Mouse (Mus musculus) limb, embryonic 15.5 days (tissue): ENCODE measurements at regions not wholly inside any gene's neighbourhood (a gene's known extent, or its start where the extent isn't known, plus 50 kb on each side); places are given as distances from the start of the nearest gene placed in this dataset.

Source experiments
- ATAC-seq: fragments of 200-750 bp; cut with Nextera tagmentation; 2 replicates; pipeline ENCODE4 v1.8.0; 2017; ENCODE audit warnings: low read depth, moderate TSS enrichment; ENCODE audit not compliant: insufficient number of reproducible peaks, low FRiP score, low TSS enrichment
- H3K27ac ChIP-seq: fragments of 300-500 bp; sonication (generic); 2 replicates; pipeline ENCODE4 v1.5.1; 2015; ENCODE audit warnings: moderate library complexity, mild to moderate bottlenecking, inconsistent platforms
- H3K27me3 ChIP-seq: fragments of 300-500 bp; sonication (generic); 2 replicates; pipeline ENCODE4 v1.6.1; 2015; ENCODE audit warnings: inconsistent platforms
- H3K36me3 ChIP-seq: fragments of 300-500 bp; sonication (generic); 2 replicates; pipeline ENCODE4 v1.6.1; 2015; ENCODE audit warnings: inconsistent platforms
- H3K4me1 ChIP-seq: fragments of 300-500 bp; sonication (generic); 2 replicates; pipeline ENCODE4 v1.6.1; 2015; ENCODE audit warnings: inconsistent platforms
- H3K4me2 ChIP-seq: fragments of 300-500 bp; sonication (generic); 2 replicates; pipeline ENCODE4 v1.6.1; 2015; ENCODE audit warnings: mild to moderate bottlenecking, inconsistent platforms
- H3K4me3 ChIP-seq: fragments of 300-500 bp; sonication (generic); 2 replicates; pipeline ENCODE4 v1.5.1; 2015; ENCODE audit warnings: mild to moderate bottlenecking, inconsistent platforms
- H3K9ac ChIP-seq: fragments of 300-500 bp; sonication (generic); 2 replicates; pipeline ENCODE4 v1.6.1; 2015; ENCODE audit warnings: inconsistent platforms
- H3K9me3 ChIP-seq: fragments of 300-500 bp; sonication (generic); 2 replicates; pipeline ENCODE4 v1.6.1; 2016; ENCODE audit warnings: inconsistent platforms
- WGBS: fragments of 180-500 bp; shearing (Covaris S2); methylation state at CpG from one replicate; pipeline ENCODE4 v1.1.7; 2015; 5-methylcytosine and 5-hydroxymethylcytosine counted together

DNA sequence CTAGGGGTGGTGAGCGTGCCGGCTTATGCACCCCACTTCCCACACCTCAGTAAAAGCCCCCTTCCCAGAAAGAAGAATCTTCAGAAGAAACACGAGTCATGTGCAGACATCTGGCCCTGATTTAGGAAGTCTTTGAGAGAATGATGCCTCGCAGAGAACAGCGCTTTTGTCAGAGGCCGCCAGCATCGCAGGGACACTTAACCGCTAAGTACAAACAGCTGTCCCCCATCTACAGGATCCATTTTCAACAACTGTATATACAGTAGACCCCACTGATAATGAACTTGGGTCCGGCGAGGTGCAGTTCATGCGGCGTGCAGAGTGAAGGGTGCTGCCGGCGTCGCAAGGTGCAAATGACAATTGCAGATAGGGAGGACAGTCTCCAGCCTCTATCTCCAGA, 85.4 kb upstream of the Rbm19 start:
- Histone ChIP-seq H3K27ac (no peak overlapping the region), H3K9ac (no peak overlapping the region), H3K4me1 (peaks cover 10% of the 10 kb centered on the region; the same call in 1 of the 2 replicates), H3K9me3 (no peaks in the 10 kb centered on the region), H3K4me3 (no peak overlapping the region), H3K36me3 (no peaks in the 10 kb centered on the region), H3K4me2 (no peak overlapping the region), H3K27me3 (peaks cover 17% of the 10 kb centered on the region)
- ATAC-seq: no peak
- 40% methylated on average over 15 of the region's 15 CpGs for WGBS

DNA sequence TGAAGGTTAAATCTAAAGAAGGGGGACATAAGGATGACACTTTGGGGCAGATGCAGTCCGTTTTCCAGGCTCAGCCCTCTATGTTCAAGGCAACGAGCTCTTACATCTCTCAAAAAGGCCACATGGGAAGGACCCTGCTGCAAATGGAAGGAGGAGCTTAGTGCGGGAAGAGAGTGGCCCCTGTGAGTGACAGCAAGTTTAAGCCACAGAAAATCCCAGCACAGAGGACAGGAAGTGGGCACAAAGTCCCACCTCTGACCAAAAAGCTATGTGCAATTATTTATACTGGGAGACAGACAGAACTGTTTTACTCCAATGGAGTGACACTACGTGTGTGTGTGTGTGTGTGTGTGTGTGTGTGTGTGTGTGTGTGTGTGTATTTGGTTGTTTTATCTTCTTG, 84.7 kb upstream of the Rbm19 start:
- Histone ChIP-seq H3K9me3 (no peaks in the 10 kb centered on the region), H3K4me1 (peaks cover 10% of the 10 kb centered on the region; the same call in 1 of the 2 replicates), H3K9ac (no peak overlapping the region), H3K4me3 (no peak overlapping the region), H3K4me2 (no peak overlapping the region), H3K27me3 (peaks cover 17% of the 10 kb centered on the region), H3K27ac (no peak overlapping the region), H3K36me3 (no peaks in the 10 kb centered on the region)
- 48% methylated on average over 4 of the region's 4 CpGs for WGBS
- no peak for ATAC-seq

DNA sequence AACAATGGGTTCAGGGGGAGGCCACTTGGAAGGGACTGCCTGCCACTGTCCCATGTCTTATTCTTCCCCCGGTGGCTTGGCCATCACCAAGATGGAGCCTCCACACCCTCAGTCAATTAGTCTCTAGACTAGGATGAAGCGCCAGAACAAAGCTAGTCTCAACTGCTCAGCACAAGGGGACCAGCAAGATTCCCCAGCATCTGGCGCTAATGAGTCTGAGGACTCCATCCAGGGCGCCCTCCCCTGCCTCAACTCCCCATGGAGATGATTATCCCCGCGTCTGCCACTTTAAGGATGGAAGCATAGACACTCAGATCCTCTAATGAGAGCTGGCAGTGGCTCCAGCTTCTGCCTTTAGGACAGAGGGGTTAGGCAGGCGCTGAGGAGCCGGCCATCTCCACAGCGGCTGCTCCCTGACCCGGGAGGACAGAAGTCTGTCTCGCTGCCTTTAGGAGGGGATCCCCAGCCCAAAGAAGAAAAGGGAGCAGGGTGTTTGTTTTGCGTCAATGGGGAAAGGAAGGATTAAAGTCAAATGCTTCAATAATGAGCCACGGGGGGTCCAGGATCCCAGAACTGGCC, 81.7 kb upstream of the Rbm19 start:
- no peak overlapping the region for H3K4me2 ChIP-seq
- H3K4me1 ChIP-seq: peaks cover 10% of the 10 kb centered on the region; the same call in 1 of the 2 replicates
- H3K4me3 ChIP-seq: no peak overlapping the region
- no peaks in the 10 kb centered on the region for H3K36me3 ChIP-seq
- 21% methylated on average over 13 of the region's 13 CpGs for WGBS
- H3K9me3 ChIP-seq: no peaks in the 10 kb centered on the region
- H3K27ac ChIP-seq: no peak overlapping the region
- no peak overlapping the region for H3K9ac ChIP-seq
- H3K27me3 ChIP-seq: peaks cover 12% of the 10 kb centered on the region; the same call in 1 of the 2 replicates
- no peak for ATAC-seq

DNA sequence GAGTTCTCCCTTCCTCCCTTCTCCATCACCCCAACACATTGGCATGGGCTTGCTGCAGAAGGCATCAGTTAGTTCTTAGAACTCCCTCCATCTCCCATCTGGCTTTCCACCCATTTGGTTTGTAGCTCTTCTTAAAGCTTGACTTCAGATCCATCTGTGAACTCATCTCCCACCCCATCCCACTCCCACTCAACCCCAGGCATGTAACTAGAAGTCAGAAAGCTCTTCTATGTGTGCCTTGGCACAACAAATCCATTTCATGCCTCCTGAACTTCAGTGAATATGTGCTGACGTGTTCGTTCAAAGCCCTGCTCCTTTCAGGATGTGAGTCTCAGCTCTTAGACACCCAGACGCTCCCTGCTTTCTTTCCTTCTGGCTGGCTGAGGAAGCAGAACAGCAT, 81.0 kb upstream of the Rbm19 start:
- Histone ChIP-seq H3K27ac (no peak overlapping the region), H3K9ac (no peak overlapping the region), H3K27me3 (peaks cover 12% of the 10 kb centered on the region; the same call in 1 of the 2 replicates), H3K4me2 (no peak overlapping the region), H3K36me3 (no peaks in the 10 kb centered on the region), H3K4me1 (peaks cover 10% of the 10 kb centered on the region; the same call in 1 of the 2 replicates), H3K4me3 (no peak overlapping the region), H3K9me3 (no peaks in the 10 kb centered on the region)
- ATAC-seq: no peak
- WGBS: 68% methylated on average over 3 of the region's 3 CpGs

DNA sequence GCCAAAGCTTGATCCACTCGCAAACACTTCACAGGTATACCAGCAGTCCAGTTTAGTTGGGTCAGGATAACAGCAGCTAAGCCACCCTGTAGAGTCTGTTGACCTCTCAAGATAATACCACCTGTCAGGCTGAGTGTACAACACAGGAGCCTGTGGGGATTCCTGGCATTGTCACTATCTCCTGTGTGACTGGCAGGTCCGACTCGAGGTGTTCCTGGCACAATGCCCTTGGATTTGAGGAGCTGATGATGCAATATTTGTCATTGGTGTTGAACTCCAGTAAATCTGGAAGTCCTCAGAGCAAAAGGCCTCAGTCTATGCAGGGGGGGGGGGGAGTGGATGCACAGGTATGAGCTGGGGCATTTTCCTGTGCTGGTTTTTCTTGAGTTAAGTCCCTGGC, 78.5 kb upstream of the Rbm19 start:
- Histone ChIP-seq H3K4me1 (no peaks in the 10 kb centered on the region), H3K36me3 (no peaks in the 10 kb centered on the region), H3K9me3 (no peaks in the 10 kb centered on the region), H3K4me2 (no peak overlapping the region), H3K27ac (no peak overlapping the region), H3K4me3 (no peak overlapping the region), H3K27me3 (peaks cover 6% of the 10 kb centered on the region; the same call in 1 of the 2 replicates), H3K9ac (no peak overlapping the region)
- ATAC-seq: no peak
- WGBS: 73% methylated on average over 3 of the region's 3 CpGs

DNA sequence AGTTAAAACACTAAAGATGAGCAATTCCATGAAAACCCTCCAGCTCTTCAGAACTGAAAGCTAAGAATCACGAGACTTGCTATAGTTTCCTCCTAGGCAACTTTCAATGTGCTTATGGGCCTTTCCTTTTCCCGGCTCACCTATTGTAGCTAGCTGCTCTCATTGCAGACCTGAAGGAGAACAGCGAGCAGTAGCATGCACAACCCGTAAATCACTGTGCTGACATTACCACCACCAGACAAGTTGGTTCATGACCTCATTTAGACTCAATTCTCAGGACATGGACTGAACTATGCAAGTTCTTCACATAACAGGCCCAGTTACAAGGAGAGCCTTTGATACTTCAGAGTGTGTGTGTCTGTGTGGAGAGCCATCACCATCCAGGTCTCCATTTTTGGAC, 72.5 kb upstream of the Rbm19 start:
- no peak overlapping the region for H3K9ac ChIP-seq

DNA sequence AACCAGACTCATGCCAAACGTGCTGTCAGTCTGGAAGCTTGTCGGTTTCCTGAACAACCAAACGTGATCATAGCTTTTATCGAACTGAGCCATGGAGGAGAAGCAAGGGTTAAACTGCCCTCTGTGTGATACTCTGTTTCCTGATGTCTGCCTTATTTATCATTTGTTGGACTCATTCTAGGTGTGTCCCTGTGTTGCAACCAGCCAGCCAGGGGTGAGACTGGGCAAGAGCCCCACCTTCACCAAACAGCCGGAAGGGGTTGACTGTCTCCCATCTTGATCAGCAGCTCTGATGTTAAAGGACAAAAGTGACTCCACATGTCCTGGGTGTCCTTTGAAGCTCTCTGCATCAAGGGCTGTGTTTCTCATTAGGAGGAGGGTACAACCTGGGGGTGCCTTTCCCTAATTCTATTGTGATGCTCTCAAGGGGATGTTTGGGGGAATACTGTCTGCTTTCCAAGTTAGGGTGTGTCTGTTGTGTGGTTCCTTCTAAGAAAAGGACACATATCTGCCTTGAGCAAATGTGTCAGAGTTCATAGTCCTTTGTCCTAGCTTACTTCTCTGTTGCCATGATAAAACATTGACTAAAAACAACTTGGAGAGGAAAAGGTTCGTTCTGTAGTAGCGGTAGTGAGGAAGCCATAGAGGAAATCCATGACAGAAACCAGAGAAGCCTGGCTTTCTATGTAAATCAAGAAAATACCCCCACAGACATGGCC, 67.0 kb upstream of the Rbm19 start:
- no peaks in the 10 kb centered on the region for H3K4me1 ChIP-seq
- ATAC-seq: no peak
- no peaks in the 10 kb centered on the region for H3K9me3 ChIP-seq
- WGBS: 85% methylated on average over 7 of the region's 7 CpGs
- no peak overlapping the region for H3K9ac ChIP-seq
- no peak overlapping the region for H3K4me2 ChIP-seq
- H3K27me3 ChIP-seq: no peaks in the 10 kb centered on the region
- no peaks in the 10 kb centered on the region for H3K36me3 ChIP-seq
- H3K4me3 ChIP-seq: no peak overlapping the region
- no peak overlapping the region for H3K27ac ChIP-seq

More for the DNA sequence above, 72.5 kb upstream of the Rbm19 start:
- ATAC-seq: no peak
- no peaks in the 10 kb centered on the region for H3K36me3 ChIP-seq
- H3K4me1 ChIP-seq: no peaks in the 10 kb centered on the region
- no peaks in the 10 kb centered on the region for H3K27me3 ChIP-seq
- H3K27ac ChIP-seq: no peak overlapping the region
- H3K9me3 ChIP-seq: no peaks in the 10 kb centered on the region
- 58% methylated on average over 4 of the region's 4 CpGs for WGBS
- H3K4me2 ChIP-seq: no peak overlapping the region
- no peak overlapping the region for H3K4me3 ChIP-seq

DNA sequence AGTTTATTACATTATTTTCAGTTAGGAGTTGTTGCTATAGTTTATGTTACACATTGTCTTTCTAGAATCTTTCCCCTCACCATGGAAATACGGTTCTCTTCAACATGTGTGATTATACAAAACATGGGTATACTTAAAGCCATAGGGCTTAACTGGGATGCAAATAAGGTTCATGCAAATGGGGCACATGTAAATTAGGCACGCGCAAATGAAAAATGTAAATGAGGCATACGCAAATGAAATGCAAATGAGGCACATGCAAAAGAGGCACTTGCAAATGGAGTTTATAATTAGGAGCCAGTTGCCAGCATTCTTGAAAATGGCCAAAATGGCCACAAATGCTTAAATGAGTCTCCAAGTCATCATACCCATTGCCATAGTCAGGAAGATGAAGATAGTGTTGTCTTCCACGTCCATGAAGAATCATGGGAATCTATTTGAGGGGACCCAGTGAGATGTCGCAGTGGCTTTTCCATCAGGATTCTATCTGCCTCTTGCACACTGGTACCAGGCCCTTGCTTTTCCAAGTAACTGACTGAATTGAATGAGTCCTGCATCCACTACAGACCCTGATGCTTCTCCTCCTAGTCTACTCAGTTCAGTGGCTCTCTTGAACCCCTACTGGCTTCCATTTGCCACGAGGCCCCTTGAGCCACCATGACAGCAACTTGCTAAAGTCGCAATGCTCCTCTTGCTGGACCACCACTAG, 65.4 kb upstream of the Rbm19 start:
- Histone ChIP-seq H3K9ac (no peak overlapping the region), H3K4me3 (no peak overlapping the region), H3K27ac (no peak overlapping the region), H3K36me3 (no peaks in the 10 kb centered on the region), H3K27me3 (no peaks in the 10 kb centered on the region), H3K4me2 (no peak overlapping the region), H3K9me3 (no peaks in the 10 kb centered on the region), H3K4me1 (no peaks in the 10 kb centered on the region)
- 88% methylated on average over 8 of the region's 8 CpGs for WGBS
- no peak for ATAC-seq

DNA sequence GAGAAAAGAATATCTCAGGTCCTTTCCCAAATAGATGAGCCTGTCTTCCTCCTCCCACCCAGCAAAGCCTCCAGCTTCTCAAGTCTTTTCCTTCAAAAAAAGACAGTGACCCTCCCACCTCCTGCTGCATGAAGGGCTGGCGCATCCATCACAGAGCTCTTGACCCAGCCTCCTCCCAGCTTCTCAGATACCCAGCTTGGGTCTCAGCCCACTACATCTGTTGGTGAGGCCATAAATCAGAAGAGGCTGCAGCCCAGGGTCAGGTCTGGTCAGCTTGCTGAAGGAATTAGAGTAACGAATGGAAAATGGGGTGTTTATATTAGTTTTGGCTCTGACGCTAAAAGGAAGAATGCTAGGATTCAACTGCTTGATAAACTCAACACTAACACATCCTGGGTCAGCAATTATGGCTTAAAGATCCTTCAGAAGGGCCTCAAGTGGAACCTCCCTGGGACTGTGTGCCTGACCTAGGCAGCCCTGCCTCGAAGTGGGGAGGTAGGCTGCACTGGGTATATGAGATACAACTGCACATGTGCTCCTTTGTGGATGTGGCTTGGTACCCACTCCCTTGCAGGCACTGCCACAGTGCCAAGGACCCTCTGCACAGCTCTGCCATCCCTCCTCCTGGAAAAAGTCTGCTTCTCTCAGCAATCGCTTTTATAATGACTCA, 61.6 kb upstream of the Rbm19 start:
- WGBS: 43% methylated on average over 5 of the region's 5 CpGs
- no peak for ATAC-seq
- Histone ChIP-seq H3K27ac (no peak overlapping the region), H3K4me1 (no peaks in the 10 kb centered on the region), H3K9me3 (no peaks in the 10 kb centered on the region), H3K36me3 (no peaks in the 10 kb centered on the region), H3K9ac (no peak overlapping the region), H3K4me2 (no peak overlapping the region), H3K4me3 (no peak overlapping the region), H3K27me3 (no peaks in the 10 kb centered on the region)
